ENCODE assay signal across 19 mouse cellular contexts in the genomic region with DNA sequence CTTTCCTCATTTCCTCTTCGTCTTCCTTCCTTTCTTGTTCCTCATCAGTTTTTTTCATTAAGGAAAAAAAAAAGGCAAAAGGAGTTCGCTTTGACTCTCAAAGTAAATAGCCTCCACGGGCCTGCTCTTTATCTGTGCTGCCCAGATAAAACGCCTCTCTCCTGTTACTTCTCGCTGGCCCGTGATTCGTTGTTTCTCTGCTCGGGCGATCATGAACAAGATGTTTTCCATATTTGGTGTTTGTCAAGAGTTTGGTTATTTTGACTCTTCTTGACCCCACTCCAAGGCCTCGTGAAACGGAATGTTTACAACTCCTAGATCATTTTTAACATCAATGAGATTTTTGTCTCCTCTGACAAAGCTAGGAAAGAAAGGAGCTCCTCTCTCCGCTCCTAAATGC.
DNase-seq lines count a peak whose midpoint lies in the region; ATAC-seq lines count a peak whose summit lies in the region.
"Had no signal": no experiment of that assay in that cellular context is flagged by ENCODE, and none has a peak within 500 bp of the region (broad histone marks: within the 10 kb centered on the region; RNA-seq: fewer than 3 reads in every experiment).

No protein-coding gene starts in this region.

- H3K36me3 ChIP-seq in heart, embryonic 16.5 days (ENCODE audit: control insufficient read depth, insufficient read depth) = no peaks in the 10 kb centered on the region
- H3K36me3 ChIP-seq in lung, embryonic 15.5 days = no peaks in the 10 kb centered on the region
- H3K36me3 ChIP-seq: hindbrain, embryonic 13.5 days; limb, embryonic 10.5 days; liver, embryonic 12.5 days had no signal

- H3K4me2 ChIP-seq in heart, embryonic 16.5 days (ENCODE audit: low read depth, low read length) = peak overlapping the region; percentile 5; the same call in 1 of the 2 replicates
- H3K4me2 ChIP-seq in lung, embryonic 15.5 days = 0 out of 2 replicates have a peak overlapping the region, but pooled peaks have one; percentile 18
- H3K4me2 ChIP-seq: hindbrain, embryonic 13.5 days; liver, embryonic 12.5 days had no signal

- no peak overlapping the region for H3K9ac ChIP-seq in heart, embryonic 16.5 days (ENCODE audit: low read length)
- no peak overlapping the region for H3K9ac ChIP-seq in lung, embryonic 15.5 days
- H3K9ac ChIP-seq: hindbrain, embryonic 13.5 days; liver, embryonic 12.5 days had no signal

- no peak overlapping the region for H3K27ac ChIP-seq in heart, embryonic 16.5 days (ENCODE audit: low read length)
- H3K27ac ChIP-seq in lung, embryonic 15.5 days = no peak overlapping the region
- H3K27ac ChIP-seq: hindbrain, embryonic 13.5 days; limb, embryonic 10.5 days; liver, embryonic 12.5 days had no signal

- no peaks in the 10 kb centered on the region for H3K9me3 ChIP-seq in heart, embryonic 16.5 days (replicated peaks; ENCODE audit: control insufficient read depth, low read length)
- no peaks in the 10 kb centered on the region for H3K9me3 ChIP-seq in lung, embryonic 15.5 days
- H3K9me3 ChIP-seq: limb, embryonic 10.5 days; liver, embryonic 12.5 days had no signal

- no peak overlapping the region for H3K4me3 ChIP-seq in heart, embryonic 16.5 days (ENCODE audit: low read length)
- no peak overlapping the region for H3K4me3 ChIP-seq in lung, embryonic 15.5 days
- H3K4me3 ChIP-seq: hindbrain, embryonic 13.5 days; limb, embryonic 10.5 days; liver, embryonic 12.5 days; megakaryocyte, embryonic 14.5 days had no signal

- DNase-seq in embryo, embryonic 10 days (ENCODE audit: low spot score) = peak; percentile 18
- no peak for DNase-seq in embryo, embryonic 9.5 days (ENCODE audit: extremely low spot score)
- DNase-seq in heart, postnatal 4 days = no peak
- DNase-seq in lung, adult 18-20 months = no peak
- DNase-seq in embryo, embryonic 11 days = peak; percentile 26
- no peak for DNase-seq in layer of hippocampus, adult 11-12 months (ENCODE audit: low spot score)
- DNase-seq: adrenal gland, postnatal 14 days; cerebellum, adult 2 months; layer of hippocampus, postnatal 36 days; thymus, postnatal 14 days had no signal

- H3K4me1 ChIP-seq in heart, embryonic 16.5 days (ENCODE audit: control insufficient read depth, insufficient read depth, low read length) = peaks cover 14% of the 10 kb centered on the region
- H3K4me1 ChIP-seq in lung, embryonic 15.5 days = peaks cover 4% of the 10 kb centered on the region; the same call in 1 of the 2 replicates
- H3K4me1 ChIP-seq: liver, embryonic 12.5 days; megakaryocyte, embryonic 14.5 days had no signal

- 13% methylated on average over 12 of the region's 12 CpGs for WGBS in heart, embryonic 16.5 days
- 5% methylated on average over 12 of the region's 12 CpGs for WGBS in lung, embryonic 15.5 days

- no peak for ATAC-seq in heart, embryonic 16.5 days (replicated peaks; ENCODE audit: extremely low read depth, insufficient read depth, low FRiP score)
- no peak for ATAC-seq in lung, embryonic 15.5 days (ENCODE audit: borderline replicate concordance, extremely low read depth, low FRiP score, low TSS enrichment)
- ATAC-seq: forebrain, embryonic 14.5 days; liver, embryonic 12.5 days; midbrain, embryonic 16.5 days had no signal

- no peaks in the 10 kb centered on the region for H3K27me3 ChIP-seq in heart, embryonic 16.5 days (ENCODE audit: control insufficient read depth, insufficient read depth, low read length)
- H3K27me3 ChIP-seq in lung, embryonic 15.5 days = no peaks in the 10 kb centered on the region
- H3K27me3 ChIP-seq: CH12.LX; hindbrain, embryonic 13.5 days; liver, embryonic 12.5 days; megakaryocyte, embryonic 14.5 days had no signal

Comparison
In these comparisons a context has a peak if more than half of its experiments do, and no peak if none do; other contexts are left out.
1. DNase-seq: peak in embryo, embryonic 10 days (single experiment) and embryo, embryonic 11 days (single experiment); none in embryo, embryonic 9.5 days (single experiment), heart, postnatal 4 days (single experiment), lung, adult 18-20 months (0 of 2) and layer of hippocampus, adult 11-12 months (single experiment).